Mouse (Mus musculus) neural tube, embryonic 15.5 days (tissue): ENCODE data around the gene Btbd11. TPM values are rescaled to one million over a fixed set of nuclear protein-coding genes. Genes with fewer than 3 reads are reported as not detected.
A peak's percentile ranks its signal among the peaks of the same experiment; 100 is the strongest.

Experiments
- ATAC-seq: fragments of 200-750 bp; cut with Nextera tagmentation; 2 replicates; pipeline ENCODE4 v1.8.0; 2017; ENCODE audit warnings: mild to moderate bottlenecking, moderate TSS enrichment, moderate library complexity; ENCODE audit not compliant: low FRiP score
- H3K27ac ChIP-seq: fragments of 300-500 bp; sonication (generic); replicated peaks from 2 replicates; pipeline ENCODE4 v1.5.1; 2015; ENCODE audit warnings: mild to moderate bottlenecking, inconsistent platforms
- H3K27me3 ChIP-seq: fragments of 300-500 bp; sonication (generic); replicated peaks from 2 replicates; pipeline ENCODE4 v1.6.1; 2015; ENCODE audit warnings: inconsistent platforms
- H3K36me3 ChIP-seq: fragments of 300-500 bp; sonication (generic); 2 replicates; pipeline ENCODE4 v1.6.1; 2015; ENCODE audit warnings: inconsistent platforms
- H3K4me1 ChIP-seq: fragments of 300-500 bp; sonication (generic); 2 replicates; pipeline ENCODE4 v1.6.1; 2015; ENCODE audit warnings: inconsistent platforms
- H3K4me2 ChIP-seq: fragments of 300-500 bp; sonication (generic); 2 replicates; pipeline ENCODE4 v1.6.1; 2015; ENCODE audit warnings: inconsistent platforms, mild to moderate bottlenecking, moderate library complexity
- H3K4me3 ChIP-seq: fragments of 300-500 bp; sonication (generic); replicated peaks from 2 replicates; pipeline ENCODE4 v1.5.1; 2015; ENCODE audit warnings: mild to moderate bottlenecking, inconsistent platforms
- H3K9ac ChIP-seq: fragments of 300-500 bp; sonication (generic); replicated peaks from 2 replicates; pipeline ENCODE4 v1.6.1; 2015; ENCODE audit warnings: mild to moderate bottlenecking, inconsistent platforms
- H3K9me3 ChIP-seq: fragments of 300-500 bp; sonication (generic); replicated peaks from 2 replicates; pipeline ENCODE4 v1.6.1; 2016; ENCODE audit warnings: inconsistent platforms
- WGBS: fragments of 180-500 bp; shearing (Covaris S2); methylation state at CpG from one replicate; pipeline ENCODE4 v1.1.7; 2015; ENCODE audit warnings: mixed read lengths; 5-methylcytosine and 5-hydroxymethylcytosine counted together
- polyA plus RNA-seq: library from polyadenylated mRNA; unstranded; fragments of >200 nt; fragmentation: Nextera tagmentation; extraction: Ambion mirVana; gene quantifications from 2 replicates; pipeline ENCODE4 v1.2.1, GENCODE M21; 2015

Gene Btbd11
- polyA plus RNA-seq, 1 experiment from 2014 or later: 24.9 TPM

- no peaks in the 10 kb centered on the region for H3K36me3 ChIP-seq
Measured at GRCm38 (mm10) chr10:85382981-85383380, 3.6 kb upstream of the Btbd11 start.

GRCm38 (mm10) chr10:85387219-85388070, 831 bp downstream of the Btbd11 start:
- 0% methylated on average over 78 of the region's 78 CpGs for WGBS
- H3K9ac ChIP-seq: peak overlapping the region; percentile 80
- H3K27me3 ChIP-seq: no peaks in the 10 kb centered on the region
- H3K4me2 ChIP-seq: peak overlapping the region; percentile 89
- H3K27ac ChIP-seq: peak overlapping the region; percentile 84
- H3K4me3 ChIP-seq: peak overlapping the region; percentile 70
- no peaks in the 10 kb centered on the region for H3K9me3 ChIP-seq
- ATAC-seq: peak; percentile 40
- H3K36me3 ChIP-seq: no peaks in the 10 kb centered on the region
- H3K4me1 ChIP-seq: peaks cover 42% of the 10 kb centered on the region

More at GRCm38 (mm10) chr10:85382981-85383380, 3.6 kb upstream of the Btbd11 start:
- H3K4me3 ChIP-seq: no peak overlapping the region
- H3K27me3 ChIP-seq: no peaks in the 10 kb centered on the region
- H3K4me2 ChIP-seq: no peak overlapping the region
- peaks cover 15% of the 10 kb centered on the region for H3K4me1 ChIP-seq
- 93% methylated on average over 7 of the region's 7 CpGs for WGBS
- no peak overlapping the region for H3K27ac ChIP-seq
- no peak for ATAC-seq
- no peak overlapping the region for H3K9ac ChIP-seq
- H3K9me3 ChIP-seq: no peaks in the 10 kb centered on the region

- Histone ChIP-seq H3K27ac (peak overlapping the region; percentile 84), H3K9me3 (no peaks in the 10 kb centered on the region), H3K36me3 (no peaks in the 10 kb centered on the region), H3K9ac (peak overlapping the region; percentile 80), H3K4me3 (peak overlapping the region; percentile 70), H3K4me2 (peak overlapping the region; percentile 89), H3K4me1 (peaks cover 42% of the 10 kb centered on the region), H3K27me3 (no peaks in the 10 kb centered on the region)
- ATAC-seq: peak; percentile 12
- WGBS: 1% methylated on average over 50 of the region's 50 CpGs
Measured at GRCm38 (mm10) chr10:85388071-85388750, 1.6 kb downstream of the Btbd11 start.

GRCm38 (mm10) chr10:85388751-85389115, 2.1 kb downstream of the Btbd11 start:
- no peak for ATAC-seq
- H3K4me1 ChIP-seq: peaks cover 46% of the 10 kb centered on the region
- H3K27me3 ChIP-seq: no peaks in the 10 kb centered on the region

GRCm38 (mm10) chr10:85389286-85390139, 2.9 kb downstream of the Btbd11 start:
- H3K27me3 ChIP-seq: no peaks in the 10 kb centered on the region
- peak overlapping the region; percentile 70 for H3K4me3 ChIP-seq
- no peak for ATAC-seq
- H3K4me2 ChIP-seq: peak overlapping the region; percentile 89
- peaks cover 48% of the 10 kb centered on the region for H3K4me1 ChIP-seq
- no peak overlapping the region; the same call in 1 of the 2 replicates for H3K27ac ChIP-seq
- H3K9me3 ChIP-seq: no peaks in the 10 kb centered on the region
- no peaks in the 10 kb centered on the region for H3K36me3 ChIP-seq
- peak overlapping the region; percentile 40 for H3K9ac ChIP-seq
- WGBS: 48% methylated on average over 23 of the region's 23 CpGs

More at GRCm38 (mm10) chr10:85388751-85389115, 2.1 kb downstream of the Btbd11 start:
- H3K27ac ChIP-seq: peak overlapping the region; percentile 84; the same call in 1 of the 2 replicates
- WGBS: 1% methylated on average over 9 of the region's 9 CpGs
- H3K36me3 ChIP-seq: no peaks in the 10 kb centered on the region
- peak overlapping the region; percentile 89 for H3K4me2 ChIP-seq
- H3K9me3 ChIP-seq: no peaks in the 10 kb centered on the region
- peak overlapping the region; percentile 80 for H3K9ac ChIP-seq
- H3K4me3 ChIP-seq: peak overlapping the region; percentile 70

- H3K4me1 ChIP-seq: peaks cover 39% of the 10 kb centered on the region
- no peaks in the 10 kb centered on the region for H3K36me3 ChIP-seq
- no peaks in the 10 kb centered on the region for H3K9me3 ChIP-seq
- H3K9ac ChIP-seq: no peak overlapping the region
- no peak for ATAC-seq
- H3K4me2 ChIP-seq: no peak overlapping the region
- H3K27ac ChIP-seq: no peak overlapping the region
- no peak overlapping the region for H3K4me3 ChIP-seq
- no peaks in the 10 kb centered on the region for H3K27me3 ChIP-seq
- WGBS: 74% methylated on average over 6 of the region's 6 CpGs
Measured at GRCm38 (mm10) chr10:85393016-85393415, 6.4 kb downstream of the Btbd11 start.

GRCm38 (mm10) chr10:85394558-85394957, 7.9 kb downstream of the Btbd11 start:
- 41% methylated on average over 4 of the region's 4 CpGs for WGBS
- H3K27me3 ChIP-seq: no peaks in the 10 kb centered on the region
- H3K9me3 ChIP-seq: no peaks in the 10 kb centered on the region
- no peak overlapping the region for H3K27ac ChIP-seq
- no peak for ATAC-seq
- no peaks in the 10 kb centered on the region for H3K36me3 ChIP-seq
- no peak overlapping the region for H3K9ac ChIP-seq
- no peak overlapping the region for H3K4me2 ChIP-seq
- H3K4me1 ChIP-seq: peaks cover 24% of the 10 kb centered on the region
- no peak overlapping the region for H3K4me3 ChIP-seq

GRCm38 (mm10) chr10:85411120-85411519, 24.5 kb downstream of the Btbd11 start:
- Histone ChIP-seq H3K9me3 (no peaks in the 10 kb centered on the region), H3K27me3 (no peaks in the 10 kb centered on the region), H3K4me1 (no peaks in the 10 kb centered on the region; the same call in 1 of the 2 replicates), H3K9ac (no peak overlapping the region), H3K4me2 (no peak overlapping the region), H3K4me3 (no peak overlapping the region), H3K36me3 (no peaks in the 10 kb centered on the region), H3K27ac (no peak overlapping the region)
- WGBS: 88% methylated on average over 3 of the region's 3 CpGs
- ATAC-seq: no peak

GRCm38 (mm10) chr10:85420851-85421628, 34.4 kb downstream of the Btbd11 start:
- Histone ChIP-seq H3K36me3 (no peaks in the 10 kb centered on the region), H3K27me3 (no peaks in the 10 kb centered on the region), H3K9ac (no peak overlapping the region), H3K27ac (peak overlapping the region; percentile 61), H3K9me3 (no peaks in the 10 kb centered on the region), H3K4me3 (no peak overlapping the region), H3K4me2 (no peak overlapping the region), H3K4me1 (peaks cover 15% of the 10 kb centered on the region)
- WGBS: 54% methylated on average over 15 of the region's 15 CpGs
- ATAC-seq: peak; percentile 47; the same call in 1 of the 2 replicates

GRCm38 (mm10) chr10:85421629-85422012, 35.0 kb downstream of the Btbd11 start:
- H3K36me3 ChIP-seq: no peaks in the 10 kb centered on the region
- no peaks in the 10 kb centered on the region for H3K27me3 ChIP-seq
- 60% methylated on average over 4 of the region's 4 CpGs for WGBS
- peaks cover 15% of the 10 kb centered on the region for H3K4me1 ChIP-seq
- ATAC-seq: no peak; the same call in 1 of the 2 replicates
- H3K9me3 ChIP-seq: no peaks in the 10 kb centered on the region
- peak overlapping the region; percentile 61; the same call in 1 of the 2 replicates for H3K27ac ChIP-seq
- H3K4me3 ChIP-seq: no peak overlapping the region
- no peak overlapping the region for H3K9ac ChIP-seq
- H3K4me2 ChIP-seq: no peak overlapping the region
